Mouse (Mus musculus): ENCODE data around the gene Rapgef2.

DNA sequence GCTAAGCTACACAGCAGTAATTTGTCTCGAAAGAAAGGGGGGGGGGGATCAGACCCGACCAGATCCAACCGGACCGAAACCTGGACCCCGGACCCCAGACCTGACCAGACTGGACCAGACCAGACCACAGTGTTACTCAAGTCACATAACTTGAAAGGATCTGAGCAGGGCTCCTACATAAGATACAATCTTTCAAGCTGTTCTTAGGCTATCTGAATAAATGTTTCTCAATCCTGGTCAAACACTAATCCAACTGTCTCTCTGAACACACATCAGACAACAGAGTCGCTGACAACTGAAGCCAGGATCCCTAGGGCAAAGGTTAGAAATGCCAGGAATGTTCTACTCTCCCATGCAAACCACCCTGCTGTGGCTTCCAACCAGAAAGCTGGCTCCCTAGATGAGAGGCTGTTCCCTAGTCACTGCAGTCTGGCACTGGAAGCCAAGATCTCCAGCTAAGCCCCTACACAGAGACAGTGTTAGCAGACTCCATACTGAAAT, 24.5 kb downstream of the Rapgef2 start:
- TF ChIP-seq GATA1 (IDR thresholded peaks at IDR 0.05; ENCODE audit: low read length) (no peak), TAL1 (IDR thresholded peaks at IDR 0.05; ENCODE audit: low read length) (no peak)
